Mouse (Mus musculus): ENCODE results near the gene Zfp273. TPM values are rescaled to one million over a fixed set of nuclear protein-coding genes. Genes with fewer than 3 reads are reported as not detected.

Zfp273 gene
- polyA plus RNA-seq, 1 experiment from 2014 or later, result 9.2 TPM

Other genes starting within 250 kb of the Zfp273 start
- gene Zfp729b, start 204.0 kb upstream of the Zfp273 start, polyA plus RNA-seq (2016; fragmentation: Nextera tagmentation; extraction: Ambion mirVana), result 3.4 and 4.1 TPM in 2 replicates
- 0.29 TPM in 1 of 2 replicates, not detected in the other for gene Gm49345, start 176.0 kb upstream of the Zfp273 start, polyA plus RNA-seq (2016; fragmentation: Nextera tagmentation; extraction: Ambion mirVana)
- gene Zfp729a, start 175.9 kb upstream of the Zfp273 start, polyA plus RNA-seq (2016; fragmentation: Nextera tagmentation; extraction: Ambion mirVana), result 3.0 and 4.7 TPM in 2 replicates
- gene Zfp738, start 126.7 kb upstream of the Zfp273 start, polyA plus RNA-seq (2016; fragmentation: Nextera tagmentation; extraction: Ambion mirVana), result 16.7 and 17.4 TPM in 2 replicates
- 8.0 and 11.2 TPM in 2 replicates for gene Zfp65, start 84.6 kb upstream of the Zfp273 start, polyA plus RNA-seq (2016; fragmentation: Nextera tagmentation; extraction: Ambion mirVana)
- gene Zfp85, start 58.5 kb upstream of the Zfp273 start, polyA plus RNA-seq (2016; fragmentation: Nextera tagmentation; extraction: Ambion mirVana), result 7.0 and 7.3 TPM in 2 replicates
- 2.7 and 3.8 TPM in 2 replicates for gene Zfp493, start 34.0 kb upstream of the Zfp273 start, polyA plus RNA-seq (2016; fragmentation: Nextera tagmentation; extraction: Ambion mirVana)
- 2.9 and 4.3 TPM in 2 replicates for gene Gm10037, start 17.4 kb downstream of the Zfp273 start, polyA plus RNA-seq (2016; fragmentation: Nextera tagmentation; extraction: Ambion mirVana)
- not detected in 2 replicates for gene BC048507, start 49.6 kb downstream of the Zfp273 start, polyA plus RNA-seq (2016; fragmentation: Nextera tagmentation; extraction: Ambion mirVana)